Mouse (Mus musculus) thymus, adult 2 months (tissue): ENCODE data around the gene Mboat2. TPM values are rescaled to one million over a fixed set of nuclear protein-coding genes. Genes with fewer than 3 reads are reported as not detected.

Experiments used
- DNase-seq: peaks from one replicate; pipeline ENCODE4 v3.0.0; 2021
- H3K27ac ChIP-seq: fragments of 200-500 bp; 2 replicates; pipeline ENCODE4 v1.5.1; 2012; ENCODE audit warnings: low read length, control low read depth; ENCODE audit not compliant: control insufficient read depth, insufficient read depth
- H3K27me3 ChIP-seq: fragments of 200-500 bp; 2 replicates; pipeline ENCODE4 v1.6.1; 2012; ENCODE audit warnings: mild to moderate bottlenecking, low read length, moderate library complexity, mixed read lengths; ENCODE audit not compliant: control insufficient read depth, insufficient read depth
- H3K36me3 ChIP-seq: fragments of 200-500 bp; 2 replicates; pipeline ENCODE4 v1.6.1; 2012; ENCODE audit warnings: mild to moderate bottlenecking, low read length, moderate library complexity; ENCODE audit not compliant: control insufficient read depth, insufficient read depth
- H3K4me1 ChIP-seq: fragments of 200-500 bp; replicated peaks from 2 replicates; pipeline ENCODE4 v1.6.1; 2012; ENCODE audit warnings: low read length; ENCODE audit not compliant: control insufficient read depth, insufficient read depth
- H3K4me3 ChIP-seq: fragments of 200-500 bp; 2 replicates; pipeline ENCODE4 v1.5.1; 2012; ENCODE audit warnings: mild to moderate bottlenecking, low read length, control low read depth, moderate library complexity; ENCODE audit not compliant: control insufficient read depth, insufficient read depth
- CTCF ChIP-seq: fragments of 200-500 bp; IDR thresholded peaks from 2 replicates; pipeline ENCODE4 v1.5.1; 2012; ENCODE audit warnings: mild to moderate bottlenecking, control low read depth, low read length, moderate library complexity, borderline replicate concordance; ENCODE audit not compliant: control insufficient read depth, poor library complexity, insufficient read depth; ENCODE audit errors: extremely low read depth
- POLR2A ChIP-seq: fragments of 200-500 bp; IDR thresholded peaks from 2 replicates; pipeline ENCODE4 v1.6.1; 2012; ENCODE audit warnings: mild to moderate bottlenecking, low read length, control low read depth, moderate library complexity; ENCODE audit not compliant: control insufficient read depth, poor library complexity, insufficient read depth; ENCODE audit errors: extremely low read depth
- WGBS: fragments of 180-500 bp; shearing (Covaris S2); methylation state at CpG from one replicate; pipeline ENCODE4 v1.1.7; 2018; 5-methylcytosine and 5-hydroxymethylcytosine counted together
- polyA plus RNA-seq: library from polyadenylated mRNA; depleted of rRNA; stranded (reverse); fragments of >200 nt; gene quantifications from 2 replicates; pipeline ENCODE4 v1.2.3, GENCODE M21; 2012

Mboat2 gene
- polyA plus RNA-seq, 1 experiment = 0.85 TPM

DNA sequence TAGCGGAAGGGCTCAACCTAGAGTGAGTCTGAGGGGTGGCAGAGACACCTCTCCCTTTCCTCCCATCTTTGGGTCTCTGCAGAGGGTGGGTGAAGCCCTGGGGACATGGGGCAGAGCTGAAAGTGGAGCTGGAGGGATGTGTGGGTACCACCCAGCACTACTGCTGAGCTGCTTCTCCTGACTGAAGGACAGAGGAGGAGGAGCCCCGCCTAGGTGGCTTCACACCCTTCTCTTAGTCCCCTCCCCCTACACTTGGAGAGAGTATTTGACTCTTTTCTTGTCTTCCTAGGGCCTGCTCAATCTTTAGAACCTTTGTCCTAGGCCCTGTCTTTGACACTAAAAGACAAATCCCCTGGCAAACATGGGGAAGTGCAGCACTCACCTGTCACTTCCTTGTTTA, 7.3 kb downstream of the Mboat2 start:
- 86% methylated on average over 2 of the region's 2 CpGs for WGBS
- no peak for DNase-seq
- TF ChIP-seq POLR2A (no peak), CTCF (no peak)
- Histone ChIP-seq H3K4me1 (no peaks in the 10 kb centered on the region), H3K4me3 (no peak overlapping the region), H3K36me3 (no peaks in the 10 kb centered on the region), H3K27ac (no peak overlapping the region), H3K27me3 (no peaks in the 10 kb centered on the region)

DNA sequence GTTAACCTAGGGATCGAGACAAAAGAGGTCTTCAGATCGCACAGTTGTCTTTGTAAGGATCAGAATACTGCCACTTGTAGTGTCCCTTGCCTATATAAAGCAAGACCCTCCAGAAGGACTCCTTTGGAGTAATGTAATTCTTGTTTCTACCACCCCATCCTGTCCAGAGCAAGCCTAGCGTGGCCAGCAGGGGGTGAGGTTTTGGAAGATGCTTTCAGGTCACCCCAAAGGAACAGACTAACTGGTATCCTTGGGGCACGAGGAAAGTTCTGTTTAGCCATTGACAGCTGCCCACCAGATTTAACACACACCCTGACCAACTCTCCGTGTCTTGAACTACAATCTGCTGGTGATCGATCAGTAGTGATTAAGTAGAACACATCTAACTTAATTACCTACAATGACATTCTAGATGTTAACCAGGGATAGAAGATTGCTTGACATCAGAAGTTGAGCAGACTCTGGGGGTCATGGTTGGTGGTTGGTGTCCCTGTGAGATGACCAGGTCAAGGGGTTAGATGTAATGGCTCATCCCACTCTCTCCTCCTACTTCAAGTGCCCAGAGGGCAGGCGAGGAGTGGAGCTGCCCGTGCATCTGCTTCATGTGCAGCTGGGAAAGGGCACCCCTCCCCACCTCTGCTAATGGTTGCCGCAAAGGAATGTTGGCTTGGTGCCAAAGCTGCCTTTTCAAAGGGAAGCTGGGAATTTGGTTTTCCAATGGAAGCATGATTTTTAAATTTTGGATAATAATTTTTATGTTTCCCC, 10.6 kb downstream of the Mboat2 start:
- DNase-seq = no peak
- Histone ChIP-seq H3K36me3 (no peaks in the 10 kb centered on the region), H3K4me1 (no peaks in the 10 kb centered on the region; the same call in none of the 2 replicates), H3K4me3 (no peak overlapping the region), H3K27ac (no peak overlapping the region), H3K27me3 (no peaks in the 10 kb centered on the region)
- WGBS = 93% methylated on average over 9 of the region's 9 CpGs
- TF ChIP-seq POLR2A (no peak), CTCF (no peak)

DNA sequence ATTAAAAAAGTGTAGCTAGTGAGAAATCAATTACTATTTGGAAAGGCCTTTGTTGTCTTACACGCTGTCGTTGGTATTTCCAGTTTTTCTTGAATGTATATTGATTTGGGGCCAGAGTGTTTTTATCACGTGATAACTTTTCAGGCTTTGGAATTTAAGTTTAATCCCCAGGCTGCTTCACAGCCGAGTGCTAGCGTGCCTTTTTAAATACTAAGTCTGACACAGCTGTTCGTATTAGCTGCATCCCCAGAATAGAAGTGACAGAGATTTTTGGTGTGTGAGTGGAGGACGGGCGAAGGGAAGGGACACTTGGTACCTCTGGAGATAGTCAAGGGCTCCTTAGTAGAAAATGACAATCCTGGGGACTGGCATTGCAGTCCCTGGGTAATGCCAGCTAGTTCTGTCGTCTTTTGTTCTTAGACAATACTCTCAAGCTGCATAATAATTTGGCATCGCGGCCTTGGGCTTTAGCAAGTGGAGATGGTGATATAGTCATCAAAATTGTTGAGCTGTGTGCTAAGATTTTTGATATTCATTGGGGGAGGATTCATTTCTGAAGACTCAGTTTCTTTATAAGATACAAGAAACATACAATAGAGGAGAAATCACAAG, 11.7 kb downstream of the Mboat2 start:
- WGBS = 96% methylated on average over 11 of the region's 11 CpGs
- no peak for TF ChIP-seq CTCF
- no peak for TF ChIP-seq POLR2A
- Histone ChIP-seq H3K27me3 (no peaks in the 10 kb centered on the region), H3K4me1 (no peaks in the 10 kb centered on the region; the same call in none of the 2 replicates), H3K36me3 (no peaks in the 10 kb centered on the region), H3K27ac (no peak overlapping the region), H3K4me3 (no peak overlapping the region)
- DNase-seq = no peak

DNA sequence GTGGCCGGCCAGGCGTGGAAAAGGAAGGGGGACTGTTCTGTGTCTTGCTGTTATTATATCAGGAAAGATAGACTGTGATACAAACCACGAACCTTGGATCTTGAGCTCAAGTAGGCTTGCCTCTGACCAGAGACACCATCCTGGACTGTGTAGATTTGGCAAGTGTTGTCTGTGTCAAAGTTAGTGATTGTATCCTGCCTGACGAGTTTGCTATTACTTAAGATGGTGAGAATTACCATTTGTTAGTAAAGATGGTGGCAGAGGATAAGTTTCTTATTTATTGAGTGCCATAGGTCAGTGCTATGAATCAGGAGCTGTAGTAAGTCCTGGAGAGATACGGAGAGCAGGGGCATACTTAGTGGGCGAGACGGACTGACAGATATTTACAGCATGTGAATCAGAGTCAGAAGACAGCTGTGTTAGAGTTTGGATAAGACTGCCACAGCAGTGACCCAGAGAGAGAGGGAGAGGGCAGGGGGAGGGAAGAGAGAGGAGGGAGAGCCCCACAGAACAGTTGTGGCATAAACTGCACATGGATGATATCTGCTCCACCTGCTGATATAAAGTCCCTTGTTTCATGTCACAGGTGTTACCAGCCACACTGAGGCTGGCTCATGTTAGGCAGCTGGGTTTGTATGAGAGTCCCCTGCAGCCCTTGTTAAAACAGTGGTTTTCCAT, 12.9 kb downstream of the Mboat2 start:
- WGBS = 80% methylated on average over 7 of the region's 7 CpGs
- H3K27ac ChIP-seq = no peak overlapping the region

DNA sequence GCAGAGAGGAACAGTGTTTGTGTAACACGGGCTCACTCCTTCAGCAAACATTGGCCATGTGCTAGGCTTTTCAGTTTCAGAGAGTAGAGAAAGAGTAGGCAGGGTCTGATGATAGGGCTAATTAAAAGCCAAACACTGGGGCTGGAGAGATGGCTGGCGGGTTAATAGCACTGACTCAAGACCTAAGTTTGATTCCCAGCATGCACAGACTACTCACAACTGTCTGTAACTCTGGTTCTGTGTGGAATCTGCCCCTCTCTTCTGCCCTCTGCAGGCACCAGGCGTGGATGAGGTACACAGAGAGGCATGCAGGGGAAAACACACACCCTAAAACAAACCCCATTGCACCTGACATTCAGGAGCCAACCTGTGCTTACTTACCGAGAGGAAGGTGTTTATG, 14.7 kb downstream of the Mboat2 start:
- no peaks in the 10 kb centered on the region for H3K36me3 ChIP-seq
- H3K4me3 ChIP-seq = no peak overlapping the region
- no peaks in the 10 kb centered on the region; the same call in none of the 2 replicates for H3K4me1 ChIP-seq
- TF ChIP-seq CTCF (no peak), POLR2A (no peak)
- no peaks in the 10 kb centered on the region for H3K27me3 ChIP-seq
- no peak overlapping the region for H3K27ac ChIP-seq
- 93% methylated on average over 4 of the region's 4 CpGs for WGBS
- no peak for DNase-seq

More for the DNA sequence above, 12.9 kb downstream of the Mboat2 start:
- DNase-seq = no peak
- TF ChIP-seq CTCF (no peak), POLR2A (no peak)
- H3K27me3 ChIP-seq = no peaks in the 10 kb centered on the region
- H3K4me3 ChIP-seq = no peak overlapping the region
- no peaks in the 10 kb centered on the region for H3K36me3 ChIP-seq
- no peaks in the 10 kb centered on the region; the same call in none of the 2 replicates for H3K4me1 ChIP-seq

DNA sequence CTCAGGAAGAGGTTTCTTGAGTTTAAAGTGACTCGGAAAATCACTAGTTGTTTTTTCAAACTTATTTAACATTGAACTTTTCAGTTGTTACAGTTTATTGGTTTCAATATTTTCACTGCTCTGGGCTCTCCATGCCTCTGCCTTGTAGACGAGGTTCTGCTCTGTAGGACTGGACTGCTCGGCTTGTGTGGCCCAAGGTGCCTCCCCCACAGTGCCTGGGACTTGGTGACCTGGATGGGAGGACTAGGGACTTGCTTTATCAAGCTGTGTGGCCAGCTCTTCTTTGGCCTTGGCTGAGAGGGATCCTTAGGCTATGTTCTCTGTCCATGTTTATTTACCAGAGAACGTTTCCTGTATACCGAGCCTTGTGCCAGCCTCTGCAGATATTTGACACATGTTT, 17.4 kb downstream of the Mboat2 start:
- no peaks in the 10 kb centered on the region for H3K27me3 ChIP-seq
- WGBS = 98% methylated on average over 5 of the region's 5 CpGs
- H3K36me3 ChIP-seq = no peaks in the 10 kb centered on the region
- H3K4me1 ChIP-seq = no peaks in the 10 kb centered on the region; the same call in none of the 2 replicates
- DNase-seq = no peak
- H3K27ac ChIP-seq = no peak overlapping the region
- TF ChIP-seq CTCF (no peak), POLR2A (no peak)
- no peak overlapping the region for H3K4me3 ChIP-seq

DNA sequence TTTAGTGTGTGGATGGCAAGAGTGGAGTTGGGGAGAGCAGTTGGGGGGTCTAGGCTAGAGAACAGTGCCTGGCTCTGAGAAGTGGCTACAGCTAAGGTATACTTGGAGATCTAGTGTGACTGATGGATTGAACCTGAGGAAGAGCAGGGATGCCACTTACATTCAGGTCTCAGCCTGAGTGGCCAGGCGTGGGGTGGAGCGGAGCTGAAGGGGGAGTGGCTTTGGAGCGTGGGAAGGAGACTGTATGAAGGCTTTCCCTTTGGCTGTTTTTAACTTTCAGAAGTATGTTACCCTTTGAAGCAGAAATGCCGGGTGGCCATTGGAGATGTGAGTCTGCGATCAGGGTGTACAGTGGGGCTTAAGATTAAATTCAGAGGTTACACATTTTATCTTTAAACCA, 26.7 kb downstream of the Mboat2 start:
- Histone ChIP-seq H3K36me3 (no peaks in the 10 kb centered on the region), H3K4me3 (no peak overlapping the region), H3K27ac (no peak overlapping the region), H3K27me3 (no peaks in the 10 kb centered on the region), H3K4me1 (no peaks in the 10 kb centered on the region)
- 88% methylated on average over 5 of the region's 5 CpGs for WGBS
- TF ChIP-seq CTCF (no peak), POLR2A (no peak)
- no peak for DNase-seq
